In genomic region chr2:139878052-139878621, GRCm38 (mm10) we compare ENCODE assay signal across 19 mouse cellular contexts.
DNase-seq lines count a peak whose midpoint lies in the region; ATAC-seq and TF ChIP-seq lines count a peak whose summit lies in the region.
"Had no signal": no experiment of that assay in that cellular context is flagged by ENCODE, and none has a peak within 500 bp of the region (broad histone marks: within the 10 kb centered on the region; RNA-seq: fewer than 3 reads in every experiment).

No protein-coding gene starts in this region.

- peaks cover 5% of the 10 kb centered on the region; the same call in 1 of the 2 replicates for H3K4me1 ChIP-seq in lung, embryonic 14.5 days (ENCODE audit: insufficient read depth)
- no peaks in the 10 kb centered on the region for H3K4me1 ChIP-seq in embryonic facial prominence, embryonic 14.5 days (ENCODE audit: control insufficient read depth, insufficient read depth, low read length)
- H3K4me1 ChIP-seq: intestine, embryonic 15.5 days; liver, embryonic 15.5 days; megakaryocyte, embryonic 14.5 days; midbrain, embryonic 15.5 days had no signal

- peak overlapping the region; percentile 43; the same call in 1 of the 2 replicates for H3K27ac ChIP-seq in lung, embryonic 14.5 days (ENCODE audit: low read depth)
- H3K27ac ChIP-seq in embryonic facial prominence, embryonic 14.5 days (replicated peaks; ENCODE audit: low read depth, low read length): no peak overlapping the region
- H3K27ac ChIP-seq: hindbrain, embryonic 14.5 days; intestine, embryonic 15.5 days; limb, embryonic 15.5 days; liver, embryonic 15.5 days; midbrain, embryonic 15.5 days had no signal

- 45% methylated on average over 7 of the region's 7 CpGs for WGBS in lung, embryonic 14.5 days
- 61% methylated on average over 7 of the region's 7 CpGs for WGBS in embryonic facial prominence, embryonic 14.5 days

- H3K36me3 ChIP-seq in lung, embryonic 14.5 days (ENCODE audit: insufficient read depth): no peaks in the 10 kb centered on the region; the same call in 1 of the 2 replicates
- 0 out of 2 replicates have a peak, but pooled peaks cover 5% of the 10 kb centered on the region for H3K36me3 ChIP-seq in embryonic facial prominence, embryonic 14.5 days (ENCODE audit: control insufficient read depth, insufficient read depth, low read length)
- H3K36me3 ChIP-seq: intestine, embryonic 15.5 days; limb, embryonic 15.5 days; midbrain, embryonic 15.5 days had no signal

- no peaks in the 10 kb centered on the region for H3K9me3 ChIP-seq in lung, embryonic 14.5 days (ENCODE audit: low read depth, low read length)
- H3K9me3 ChIP-seq in embryonic facial prominence, embryonic 14.5 days (ENCODE audit: control insufficient read depth, low read length): no peaks in the 10 kb centered on the region
- H3K9me3 ChIP-seq: intestine, embryonic 15.5 days; limb, embryonic 15.5 days; liver, embryonic 15.5 days; megakaryocyte, embryonic 14.5 days; midbrain, embryonic 15.5 days had no signal

- ATAC-seq in frontal cortex, adult (ENCODE audit: low TSS enrichment): peak; percentile 81
- ATAC-seq in lung, embryonic 14.5 days (ENCODE audit: insufficient read depth): peak; percentile 87
- ATAC-seq in embryonic facial prominence, embryonic 14.5 days (ENCODE audit: low read depth): 0 out of 2 replicates have a peak, but pooled peaks have one; percentile 28
- ATAC-seq: intestine, embryonic 15.5 days; midbrain, embryonic 15.5 days had no signal

- H3K4me3 ChIP-seq in lung, embryonic 14.5 days (ENCODE audit: low read depth, low read length): no peak overlapping the region
- no peak overlapping the region for H3K4me3 ChIP-seq in embryonic facial prominence, embryonic 14.5 days (ENCODE audit: low read depth, low read length)
- H3K4me3 ChIP-seq: intestine, embryonic 15.5 days; limb, embryonic 15.5 days; liver, embryonic 15.5 days; megakaryocyte, embryonic 14.5 days; midbrain, embryonic 15.5 days; myocyte had no signal

- no peaks in the 10 kb centered on the region for H3K27me3 ChIP-seq in lung, embryonic 14.5 days (ENCODE audit: insufficient read depth, low read length)
- H3K27me3 ChIP-seq in embryonic facial prominence, embryonic 14.5 days (replicated peaks; ENCODE audit: control insufficient read depth, insufficient read depth, low read length): no peaks in the 10 kb centered on the region
- H3K27me3 ChIP-seq: intestine, embryonic 15.5 days; limb, embryonic 15.5 days; liver, embryonic 15.5 days; megakaryocyte, embryonic 14.5 days; midbrain, embryonic 15.5 days had no signal

- no peak for TF ChIP-seq CTCF in lung, embryonic 14.5 days (IDR thresholded peaks at IDR 0.05; ENCODE audit: low read depth)

- H3K4me2 ChIP-seq in lung, embryonic 14.5 days: no peak overlapping the region
- no peak overlapping the region for H3K4me2 ChIP-seq in embryonic facial prominence, embryonic 14.5 days (ENCODE audit: low read depth, low read length)
- H3K4me2 ChIP-seq: heart, embryonic 11.5 days; hindbrain, embryonic 14.5 days; intestine, embryonic 15.5 days; limb, embryonic 15.5 days; liver, embryonic 15.5 days; midbrain, embryonic 15.5 days had no signal

- H3K9ac ChIP-seq in lung, embryonic 14.5 days: no peak overlapping the region
- H3K9ac ChIP-seq in embryonic facial prominence, embryonic 14.5 days (ENCODE audit: low read depth, low read length): no peak overlapping the region
- H3K9ac ChIP-seq: hindbrain, embryonic 14.5 days; intestine, embryonic 15.5 days; limb, embryonic 15.5 days; liver, embryonic 15.5 days; midbrain, embryonic 15.5 days had no signal

- DNase-seq in frontal cortex, adult 2 months (ENCODE audit: extremely low spot score in 1 of 2, low spot score in 1 of 2): no peak
- peak; percentile 88 for DNase-seq in lung, embryonic 14.5 days
- no peak for DNase-seq in lung, postnatal 25 days (ENCODE audit: low spot score)
- DNase-seq in NIH3T3 (ENCODE audit: low read depth): peak; percentile 9
- DNase-seq in embryonic facial prominence, embryonic 14.5 days (ENCODE audit: low spot score): peak; percentile 84
- no peak for DNase-seq in thymus, postnatal 0 days (ENCODE audit: low spot score)
- no peak for DNase-seq in spleen, postnatal 10 days (ENCODE audit: low spot score in 2 of 2)
- DNase-seq: B cell, adult 2 months; cerebellum, adult 8-10 months; thymus, postnatal 4 days had no signal

Comparison
In these comparisons a context has a peak if more than half of its experiments do, and no peak if none do; other contexts are left out.
1. DNase-seq: peak in lung, embryonic 14.5 days (single experiment), NIH3T3 (single experiment) and embryonic facial prominence, embryonic 14.5 days (single experiment); none in frontal cortex, adult 2 months (0 of 2), lung, postnatal 25 days (single experiment), thymus, postnatal 0 days (single experiment) and spleen, postnatal 10 days (0 of 2).
2. ATAC-seq: peak in every context shown above with its lines; median percentile 87 in lung, embryonic 14.5 days; 81 in frontal cortex, adult; 28 in embryonic facial prominence, embryonic 14.5 days.